Mouse (Mus musculus) C2C12 (cell line): ENCODE measurements around the gene Zbtb7a.

Experiments
- CEBPB ChIP-seq: IDR thresholded peaks from one replicate; pipeline ENCODE4 v1.6.1; 2011; ENCODE audit warnings: low read depth, mild to moderate bottlenecking, control low read depth, moderate library complexity
- CTCF ChIP-seq: IDR thresholded peaks from one replicate; pipeline ENCODE4 v1.5.1; 2011; ENCODE audit not compliant: control insufficient read depth, insufficient read depth, insufficient read length
- MAX ChIP-seq: IDR thresholded peaks from one replicate; pipeline ENCODE4 v1.6.1; 2011; ENCODE audit warnings: mild to moderate bottlenecking, control low read depth
- MYOG ChIP-seq: IDR thresholded peaks from one replicate; pipeline ENCODE4 v1.6.1; 2011; ENCODE audit not compliant: control insufficient read depth, insufficient read length; ENCODE audit errors: extremely low read depth
- USF1 ChIP-seq: IDR thresholded peaks from one replicate; pipeline ENCODE4 v1.6.1; 2011; ENCODE audit warnings: low read depth, mild to moderate bottlenecking, control low read depth, moderate library complexity

DNA sequence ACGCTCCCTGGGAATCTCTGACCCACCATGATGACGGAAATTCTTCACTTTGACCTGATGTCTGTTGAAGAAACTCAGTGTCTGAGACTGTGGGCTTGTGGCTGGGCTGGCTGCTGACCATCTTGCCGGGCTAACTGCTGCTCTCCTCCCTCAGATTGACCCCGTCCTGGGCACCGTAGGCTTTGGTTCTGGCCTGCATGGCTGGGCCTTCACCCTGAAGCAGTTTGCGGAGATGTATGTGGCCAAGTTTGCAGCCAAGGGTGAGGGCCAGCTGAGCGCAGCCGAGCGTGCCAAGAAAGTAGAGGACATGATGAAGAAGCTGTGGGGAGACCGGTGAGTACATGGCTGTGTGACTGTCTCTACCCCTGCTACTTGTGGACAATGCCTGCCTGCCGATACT is 43.9 kb downstream of the Zbtb7a start:
- no peak for TF ChIP-seq CTCF
- no peak for TF ChIP-seq CEBPB
- TF ChIP-seq MAX, result no peak
- TF ChIP-seq MYOG, result no peak
- TF ChIP-seq USF1, result no peak
